Mouse (Mus musculus) midbrain, postnatal 0 days (tissue): ENCODE measurements around the gene A930017K11Rik. TPM values are rescaled to one million over a fixed set of nuclear protein-coding genes. Genes with fewer than 3 reads are reported as not detected.

Source experiments
- ATAC-seq: fragments of 200-750 bp; cut with Nextera tagmentation; 2 replicates; pipeline ENCODE4 v1.8.0; 2017; ENCODE audit warnings: moderate number of reproducible peaks, mild to moderate bottlenecking, moderate TSS enrichment, moderate library complexity; ENCODE audit not compliant: low FRiP score
- DNase-seq: peaks from one replicate; pipeline ENCODE4 v3.0.0-alpha.2; 2015; ENCODE audit warnings: low spot score
- H3K27ac ChIP-seq: fragments of 300-500 bp; sonication (generic); 2 replicates; pipeline ENCODE4 v1.5.1; 2014; ENCODE audit warnings: low read depth, mild to moderate bottlenecking, low read length, mixed read lengths
- H3K27me3 ChIP-seq: fragments of 300-500 bp; sonication (generic); 2 replicates; pipeline ENCODE4 v1.6.1; 2014; ENCODE audit warnings: low read length, control low read depth, mixed read lengths; ENCODE audit not compliant: insufficient read depth
- H3K36me3 ChIP-seq: fragments of 300-500 bp; sonication (generic); 2 replicates; pipeline ENCODE4 v1.6.1; 2014; ENCODE audit warnings: low read length, control low read depth, mixed read lengths; ENCODE audit not compliant: insufficient read depth
- H3K4me1 ChIP-seq: fragments of 300-500 bp; sonication (generic); 2 replicates; pipeline ENCODE4 v1.6.1; 2014; ENCODE audit warnings: mild to moderate bottlenecking, control low read depth, antibody characterized with exemption, low read length, mixed read lengths; ENCODE audit not compliant: insufficient read depth
- H3K4me2 ChIP-seq: fragments of 300-500 bp; sonication (generic); 2 replicates; pipeline ENCODE4 v1.6.1; 2014; ENCODE audit warnings: low read depth, mild to moderate bottlenecking, low read length, mixed read lengths; ENCODE audit not compliant: poor library complexity, severe bottlenecking
- H3K4me3 ChIP-seq: fragments of 300-500 bp; sonication (generic); 2 replicates; pipeline ENCODE4 v1.5.1; 2014; ENCODE audit warnings: low read depth, mild to moderate bottlenecking, low read length, moderate library complexity
- H3K9ac ChIP-seq: fragments of 300-500 bp; sonication (generic); replicated peaks from 2 replicates; pipeline ENCODE4 v1.6.1; 2014; ENCODE audit warnings: mild to moderate bottlenecking, low read length, moderate library complexity, mixed read lengths; ENCODE audit not compliant: poor library complexity, severe bottlenecking
- H3K9me3 ChIP-seq: fragments of 300-500 bp; sonication (generic); 2 replicates; pipeline ENCODE4 v1.6.1; 2016; ENCODE audit warnings: low read length, control low read depth
- CTCF ChIP-seq: IDR thresholded peaks from 2 replicates; pipeline ENCODE4 v1.5.1; 2016; ENCODE audit warnings: antibody characterized with exemption, mild to moderate bottlenecking
- WGBS: fragments of 180-500 bp; shearing (Covaris S2); extraction: QIAGEN DNeasy Blood & Tissue Kit; methylation state at CpG from one replicate; pipeline ENCODE4 v1.1.7; 2014; 5-methylcytosine and 5-hydroxymethylcytosine counted together
- polyA plus RNA-seq: library from polyadenylated mRNA; unstranded; fragments of >200 nt; fragmentation: Nextera tagmentation; extraction: Ambion mirVana; gene quantifications from 2 replicates; pipeline ENCODE4 v1.2.1, GENCODE M21; 2015
- total RNA-seq: library from RNA; depleted of rRNA; stranded (reverse); fragments of >200 nt; gene quantifications from 2 replicates; pipeline ENCODE4 v1.2.3, GENCODE M21; 2014

A930017K11Rik gene
- total and polyA plus RNA-seq, 2 experiments from 2014 or later: 3.7 to 4.1 TPM

GRCm38 (mm10) chr17:25979829-25980738, 27.7 kb upstream of the A930017K11Rik start:
- ATAC-seq (no peak), DNase-seq (no peak)
- H3K4me2 ChIP-seq: no peak overlapping the region
- H3K36me3 ChIP-seq: no peaks in the 10 kb centered on the region
- no peak overlapping the region for H3K4me3 ChIP-seq
- no peak for TF ChIP-seq CTCF
- H3K27me3 ChIP-seq: no peaks in the 10 kb centered on the region
- WGBS: 94% methylated on average over 5 of the region's 5 CpGs
- H3K27ac ChIP-seq: no peak overlapping the region
- H3K4me1 ChIP-seq: peaks cover 8% of the 10 kb centered on the region
- H3K9me3 ChIP-seq: no peaks in the 10 kb centered on the region
- H3K9ac ChIP-seq: no peak overlapping the region

GRCm38 (mm10) chr17:25970954-25971707, 18.8 kb upstream of the A930017K11Rik start:
- Histone ChIP-seq H3K27ac (no peak overlapping the region), H3K36me3 (peaks cover 9% of the 10 kb centered on the region; the same call in 1 of the 2 replicates), H3K4me3 (no peak overlapping the region), H3K9me3 (no peaks in the 10 kb centered on the region), H3K27me3 (no peaks in the 10 kb centered on the region), H3K4me2 (no peak overlapping the region), H3K9ac (no peak overlapping the region), H3K4me1 (no peaks in the 10 kb centered on the region)
- WGBS: 88% methylated on average over 4 of the region's 4 CpGs
- ATAC-seq: no peak
- no peak for DNase-seq
- no peak for TF ChIP-seq CTCF

GRCm38 (mm10) chr17:25970448-25970847, 18.1 kb upstream of the A930017K11Rik start:
- Histone ChIP-seq H3K4me3 (no peak overlapping the region), H3K9me3 (no peaks in the 10 kb centered on the region), H3K9ac (no peak overlapping the region), H3K4me1 (no peaks in the 10 kb centered on the region), H3K4me2 (no peak overlapping the region), H3K36me3 (peaks cover 9% of the 10 kb centered on the region; the same call in 1 of the 2 replicates), H3K27ac (no peak overlapping the region), H3K27me3 (no peaks in the 10 kb centered on the region)
- peak; percentile 43 for TF ChIP-seq CTCF
- ATAC-seq (no peak), DNase-seq (peak; percentile 62)
- WGBS: 92% methylated on average over 9 of the region's 9 CpGs

- no peaks in the 10 kb centered on the region for H3K4me1 ChIP-seq
- H3K4me2 ChIP-seq: no peak overlapping the region
- H3K27me3 ChIP-seq: no peaks in the 10 kb centered on the region
- H3K9ac ChIP-seq: no peak overlapping the region
- 90% methylated on average over 1 of the region's 1 CpGs for WGBS
- no peak overlapping the region for H3K4me3 ChIP-seq
- no peak overlapping the region for H3K27ac ChIP-seq
- DNase-seq (no peak), ATAC-seq (no peak)
- no peaks in the 10 kb centered on the region for H3K9me3 ChIP-seq
- peaks cover 26% of the 10 kb centered on the region for H3K36me3 ChIP-seq
- TF ChIP-seq CTCF: no peak
These were observed 15.8 kb upstream of the A930017K11Rik start for GRCm38 (mm10) chr17:25968176-25968575.

GRCm38 (mm10) chr17:25967652-25968051, 15.3 kb upstream of the A930017K11Rik start:
- H3K27me3 ChIP-seq: no peaks in the 10 kb centered on the region
- peaks cover 25% of the 10 kb centered on the region for H3K36me3 ChIP-seq
- H3K27ac ChIP-seq: no peak overlapping the region
- TF ChIP-seq CTCF: no peak
- no peaks in the 10 kb centered on the region for H3K4me1 ChIP-seq
- ATAC-seq: no peak
- WGBS: 67% methylated on average over 3 of the region's 3 CpGs
- H3K4me3 ChIP-seq: no peak overlapping the region
- no peak overlapping the region for H3K4me2 ChIP-seq
- no peak for DNase-seq
- H3K9ac ChIP-seq: no peak overlapping the region
- no peaks in the 10 kb centered on the region for H3K9me3 ChIP-seq

- ATAC-seq (no peak), DNase-seq (no peak)
- no peak overlapping the region for H3K4me3 ChIP-seq
- no peak overlapping the region for H3K9ac ChIP-seq
- no peak for TF ChIP-seq CTCF
- peaks cover 41% of the 10 kb centered on the region for H3K36me3 ChIP-seq
- H3K27me3 ChIP-seq: no peaks in the 10 kb centered on the region
- no peak overlapping the region for H3K4me2 ChIP-seq
- no peaks in the 10 kb centered on the region for H3K4me1 ChIP-seq
- H3K9me3 ChIP-seq: no peaks in the 10 kb centered on the region
- no peak overlapping the region for H3K27ac ChIP-seq
- WGBS: 88% methylated on average over 7 of the region's 7 CpGs
These were observed 11.9 kb upstream of the A930017K11Rik start for GRCm38 (mm10) chr17:25964271-25964670.
